Mouse (Mus musculus) adrenal gland, postnatal 36 days (tissue): Measurements from ENCODE around the gene Mob3b. TPM values are rescaled to one million over a fixed set of nuclear protein-coding genes. Genes with fewer than 3 reads are reported as not detected.
A peak's percentile ranks its signal among the peaks of the same experiment; 100 is the strongest.

Experiments used
- DNase-seq, 2 experiments: peaks; one replicate each; pipeline ENCODE4 v3.0.0; 2021; ENCODE audit warnings: mixed read lengths in 1 of 2
- total RNA-seq, 2 experiments: library from RNA; stranded (reverse); gene quantifications; 2 replicates each; pipeline ENCODE4 v1.2.3; 2021

Mob3b gene
- total RNA-seq, 2 experiments from 2014 or later = 28.9 to 31.8 TPM

GRCm38 (mm10) chr4:35065075-35065838 is 92.0 kb downstream of the Mob3b start:
- no peak for DNase-seq

- no peak for DNase-seq
These were observed 94.1 kb downstream of the Mob3b start for GRCm38 (mm10) chr4:35063146-35063719.

- DNase-seq = no peak
These were observed 96.3 kb downstream of the Mob3b start for GRCm38 (mm10) chr4:35060964-35061363.

GRCm38 (mm10) chr4:35060401-35060800 is 96.9 kb downstream of the Mob3b start:
- DNase-seq = no peak

- no peak for DNase-seq
These were observed 102.9 kb downstream of the Mob3b start for GRCm38 (mm10) chr4:35054362-35054761.

- no peak for DNase-seq
These were observed 104.9 kb downstream of the Mob3b start for GRCm38 (mm10) chr4:35052174-35052942.

- no peak for DNase-seq
These were observed 106.1 kb downstream of the Mob3b start for GRCm38 (mm10) chr4:35051152-35051551.

- DNase-seq = no peak
These were observed 107.6 kb downstream of the Mob3b start for GRCm38 (mm10) chr4:35049742-35050058.

- DNase-seq = no peak
These were observed 108.1 kb downstream of the Mob3b start for GRCm38 (mm10) chr4:35049036-35049741.

- DNase-seq = no peak
These were observed 116.4 kb downstream of the Mob3b start for GRCm38 (mm10) chr4:35040896-35041295.

GRCm38 (mm10) chr4:35040306-35040705 is 117.0 kb downstream of the Mob3b start:
- peak in 1 of 2 experiments; percentile 22 for DNase-seq

GRCm38 (mm10) chr4:35037824-35038223 is 119.5 kb downstream of the Mob3b start:
- no peak for DNase-seq

GRCm38 (mm10) chr4:35034504-35035290 is 122.6 kb downstream of the Mob3b start:
- DNase-seq = no peak

- no peak for DNase-seq
These were observed 124.5 kb downstream of the Mob3b start for GRCm38 (mm10) chr4:35032758-35033157.

GRCm38 (mm10) chr4:35031623-35032022 is 125.7 kb downstream of the Mob3b start:
- no peak for DNase-seq

- peak; percentile 16 to 35 for DNase-seq
These were observed 126.1 kb downstream of the Mob3b start for GRCm38 (mm10) chr4:35031141-35031540.

GRCm38 (mm10) chr4:35018416-35018815 is 138.9 kb downstream of the Mob3b start:
- DNase-seq = no peak

- DNase-seq = peak; percentile 33 to 36
These were observed 144.6 kb downstream of the Mob3b start for GRCm38 (mm10) chr4:35012401-35013307.

GRCm38 (mm10) chr4:35006541-35007260 is 150.6 kb downstream of the Mob3b start:
- no peak for DNase-seq

GRCm38 (mm10) chr4:35006056-35006455 is 151.2 kb downstream of the Mob3b start:
- DNase-seq = no peak
